Mouse (Mus musculus): ENCODE measurements around the gene Prickle2. TPM values are rescaled to one million over a fixed set of nuclear protein-coding genes. Genes with fewer than 3 reads are reported as not detected.
A peak's percentile ranks its signal among the peaks of the same experiment; 100 is the strongest.

Prickle2 gene
- polyA plus RNA-seq, 1 experiment from 2014 or later: 13.9 TPM

- Histone ChIP-seq H3K9me3 (replicated peaks) (no peaks in the 10 kb centered on the region), H3K4me2 (replicated peaks) (no peak overlapping the region), H3K9ac (no peak overlapping the region), H3K36me3 (no peaks in the 10 kb centered on the region; the same call in 1 of the 2 replicates), H3K27ac (no peak overlapping the region), H3K4me1 (no peaks in the 10 kb centered on the region), H3K4me3 (no peak overlapping the region), H3K27me3 (no peaks in the 10 kb centered on the region)
- 67% methylated on average over 4 of the region's 4 CpGs for WGBS
- no peak for ATAC-seq (ENCODE audit: low FRiP score)
These were observed 136.7 kb downstream of the Prickle2 start for GRCm38 (mm10) chr6:92569283-92569682.

GRCm38 (mm10) chr6:92559261-92559660 lies 146.7 kb downstream of the Prickle2 start:
- Histone ChIP-seq H3K27ac (no peak overlapping the region), H3K4me2 (replicated peaks) (no peak overlapping the region), H3K4me1 (no peaks in the 10 kb centered on the region), H3K27me3 (no peaks in the 10 kb centered on the region), H3K4me3 (no peak overlapping the region), H3K36me3 (no peaks in the 10 kb centered on the region), H3K9me3 (replicated peaks) (no peaks in the 10 kb centered on the region), H3K9ac (no peak overlapping the region)
- no peak for ATAC-seq (ENCODE audit: low FRiP score)
- 87% methylated on average over 1 of the region's 1 CpGs for WGBS

- Histone ChIP-seq H3K27ac (no peak overlapping the region), H3K4me1 (no peaks in the 10 kb centered on the region), H3K4me3 (no peak overlapping the region), H3K4me2 (replicated peaks) (no peak overlapping the region), H3K9ac (no peak overlapping the region), H3K36me3 (no peaks in the 10 kb centered on the region), H3K27me3 (no peaks in the 10 kb centered on the region), H3K9me3 (replicated peaks) (no peaks in the 10 kb centered on the region)
- WGBS: 63% methylated on average over 2 of the region's 2 CpGs
- no peak for ATAC-seq (ENCODE audit: low FRiP score)
These were observed 150.3 kb downstream of the Prickle2 start for GRCm38 (mm10) chr6:92555675-92556074.

- no peak overlapping the region for H3K4me2 ChIP-seq (replicated peaks)
- H3K9ac ChIP-seq: no peak overlapping the region
- no peak for ATAC-seq (ENCODE audit: low FRiP score)
- no peak overlapping the region for H3K4me3 ChIP-seq
- no peaks in the 10 kb centered on the region for H3K27me3 ChIP-seq
- WGBS: 91% methylated on average over 4 of the region's 4 CpGs
- H3K36me3 ChIP-seq: no peaks in the 10 kb centered on the region
- no peaks in the 10 kb centered on the region for H3K9me3 ChIP-seq (replicated peaks)
- H3K4me1 ChIP-seq: no peaks in the 10 kb centered on the region
- no peak overlapping the region for H3K27ac ChIP-seq
These were observed 152.9 kb downstream of the Prickle2 start for GRCm38 (mm10) chr6:92553086-92553485.

GRCm38 (mm10) chr6:92549246-92549645 lies 156.7 kb downstream of the Prickle2 start:
- H3K4me3 ChIP-seq: no peak overlapping the region
- WGBS: 79% methylated on average over 8 of the region's 8 CpGs
- H3K27ac ChIP-seq: no peak overlapping the region
- H3K27me3 ChIP-seq: no peaks in the 10 kb centered on the region
- no peaks in the 10 kb centered on the region for H3K36me3 ChIP-seq
- H3K9ac ChIP-seq: no peak overlapping the region
- no peaks in the 10 kb centered on the region for H3K9me3 ChIP-seq (replicated peaks)
- H3K4me2 ChIP-seq (replicated peaks): no peak overlapping the region
- no peaks in the 10 kb centered on the region for H3K4me1 ChIP-seq
- ATAC-seq (ENCODE audit: low FRiP score): no peak

DNA sequence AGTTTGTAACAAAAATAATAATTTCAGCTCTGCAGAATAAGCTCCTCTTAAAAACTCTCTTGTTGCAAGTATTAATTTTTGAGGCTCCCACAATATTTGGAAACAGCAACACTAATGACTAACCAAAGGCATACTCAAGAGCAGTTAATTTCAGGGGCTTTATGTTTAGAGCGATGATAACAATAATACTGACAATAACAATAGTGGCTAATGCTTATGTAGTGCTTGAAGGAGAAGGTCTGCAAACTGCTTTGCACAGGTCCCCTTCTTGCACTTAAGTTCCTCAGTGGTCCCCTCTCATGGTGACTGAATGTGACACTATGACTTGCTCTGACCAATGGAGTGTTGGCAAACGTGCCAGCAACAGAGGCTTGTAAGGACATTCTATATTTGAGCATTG lies 160.8 kb downstream of the Prickle2 start:
- H3K9ac ChIP-seq: no peak overlapping the region
- ATAC-seq (ENCODE audit: low FRiP score): no peak
- WGBS: 91% methylated on average over 2 of the region's 2 CpGs
- H3K27ac ChIP-seq: no peak overlapping the region
- H3K4me2 ChIP-seq (replicated peaks): no peak overlapping the region
- peaks cover 2% of the 10 kb centered on the region; the same call in 1 of the 2 replicates for H3K4me1 ChIP-seq
- no peaks in the 10 kb centered on the region for H3K36me3 ChIP-seq
- H3K9me3 ChIP-seq (replicated peaks): no peaks in the 10 kb centered on the region
- H3K27me3 ChIP-seq: no peaks in the 10 kb centered on the region
- no peak overlapping the region for H3K4me3 ChIP-seq

DNA sequence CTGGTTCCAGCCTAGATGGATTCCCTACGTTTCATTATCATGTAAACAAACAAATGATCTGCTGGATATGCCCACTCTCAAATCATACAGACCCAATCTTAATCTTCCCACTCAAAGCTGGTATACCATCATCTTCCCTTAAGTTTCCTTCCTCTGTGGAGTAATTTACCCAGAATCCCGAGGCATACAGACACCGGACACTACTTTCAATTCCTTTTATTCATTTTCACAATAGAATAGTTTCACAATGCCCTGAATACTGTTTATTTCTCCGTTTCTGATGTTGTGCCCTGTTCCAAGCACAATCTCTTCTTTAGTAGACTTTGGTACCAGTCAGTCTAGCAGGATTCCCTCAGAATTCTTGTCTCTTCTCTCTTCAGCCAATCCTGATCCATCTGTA lies 162.1 kb downstream of the Prickle2 start:
- H3K9ac ChIP-seq: no peak overlapping the region
- H3K27ac ChIP-seq: no peak overlapping the region
- peaks cover 7% of the 10 kb centered on the region; the same call in 1 of the 2 replicates for H3K4me1 ChIP-seq
- no peak overlapping the region for H3K4me3 ChIP-seq
- no peaks in the 10 kb centered on the region for H3K9me3 ChIP-seq (replicated peaks)
- 81% methylated on average over 4 of the region's 4 CpGs for WGBS
- no peak overlapping the region for H3K4me2 ChIP-seq (replicated peaks)
- no peaks in the 10 kb centered on the region for H3K27me3 ChIP-seq
- no peak for ATAC-seq (ENCODE audit: low FRiP score)
- no peaks in the 10 kb centered on the region for H3K36me3 ChIP-seq

DNA sequence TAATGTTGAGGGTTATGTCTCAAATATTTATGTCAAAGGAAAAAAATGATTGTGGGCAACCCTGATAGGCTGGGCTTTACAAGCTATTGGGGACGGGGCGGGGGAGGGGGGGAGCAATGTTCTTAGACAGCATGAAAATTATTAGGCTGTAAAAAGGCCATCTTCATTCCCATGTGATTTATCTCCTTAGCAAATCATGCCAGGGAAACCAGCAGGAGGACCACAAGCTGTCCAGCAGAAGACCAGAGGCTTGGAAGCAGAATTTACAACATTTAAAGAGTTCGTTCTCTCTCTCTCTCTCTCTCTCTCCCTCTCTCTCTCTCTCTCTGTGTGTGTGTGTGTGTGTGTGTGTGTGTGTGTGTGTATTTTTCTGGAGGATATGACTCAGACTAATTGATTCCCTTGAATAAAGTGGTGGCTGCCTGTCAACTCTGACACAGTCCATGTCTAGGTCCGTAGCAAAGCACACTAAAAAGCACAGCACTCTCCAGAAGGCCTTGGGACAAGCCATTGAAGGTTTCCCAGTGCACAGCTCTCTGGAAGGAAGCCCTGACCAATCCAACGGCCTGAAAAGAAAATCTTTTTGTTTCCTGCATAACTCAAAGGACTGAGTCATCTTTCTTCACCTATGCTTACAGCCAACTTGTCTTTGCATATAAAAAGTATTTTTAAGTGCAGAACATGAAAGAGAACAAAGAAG lies 163.4 kb downstream of the Prickle2 start:
- no peak overlapping the region for H3K9ac ChIP-seq
- no peaks in the 10 kb centered on the region for H3K36me3 ChIP-seq
- H3K4me2 ChIP-seq (replicated peaks): no peak overlapping the region
- H3K4me3 ChIP-seq: no peak overlapping the region
- no peak for ATAC-seq (ENCODE audit: low FRiP score)
- H3K27me3 ChIP-seq: no peaks in the 10 kb centered on the region
- no peak overlapping the region for H3K27ac ChIP-seq
- no peaks in the 10 kb centered on the region for H3K9me3 ChIP-seq (replicated peaks)
- WGBS: 78% methylated on average over 5 of the region's 5 CpGs
- H3K4me1 ChIP-seq: peaks cover 7% of the 10 kb centered on the region; the same call in 1 of the 2 replicates

DNA sequence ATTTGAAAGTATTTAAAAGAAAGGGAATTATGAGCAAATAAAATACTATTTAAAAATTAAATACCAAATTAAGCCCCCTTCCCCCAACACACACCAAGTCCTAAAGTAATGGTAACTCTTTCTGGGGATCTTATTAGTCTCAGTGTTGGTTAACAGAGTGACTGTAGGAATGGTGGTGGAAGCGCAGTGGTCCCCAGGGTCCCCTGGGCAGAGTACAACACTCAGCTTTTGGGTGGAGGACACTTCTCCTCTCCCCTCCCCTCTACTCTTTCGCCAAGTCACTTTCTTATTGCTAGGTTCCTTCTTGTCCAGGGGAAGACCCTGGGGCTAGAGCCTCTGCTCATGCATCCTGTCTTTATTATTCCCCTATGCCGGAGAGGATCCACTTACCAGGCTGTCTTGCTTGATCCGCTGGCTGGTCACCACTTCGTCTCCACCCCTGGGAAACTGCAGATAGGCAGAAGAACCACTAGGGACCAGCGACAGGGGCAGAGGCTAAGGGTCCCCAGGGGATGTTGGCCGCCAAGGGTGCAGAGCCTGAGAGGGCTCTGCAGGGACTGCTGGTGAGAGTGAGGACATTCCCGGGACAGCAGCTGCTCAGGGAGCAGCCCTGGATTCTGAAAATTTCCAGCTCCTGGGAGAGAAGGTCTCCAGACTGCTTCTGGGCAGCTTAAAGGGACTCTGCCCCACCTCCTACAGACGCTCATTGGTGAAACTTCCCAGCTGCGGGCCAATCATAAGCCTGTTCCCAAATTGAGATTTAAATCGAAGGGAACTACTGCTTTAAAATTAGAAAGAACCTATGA lies 171.5 kb downstream of the Prickle2 start:
- Histone ChIP-seq H3K9ac (peak overlapping the region; percentile 28; the same call in 1 of the 2 replicates), H3K27me3 (no peaks in the 10 kb centered on the region), H3K4me3 (peak overlapping the region; percentile 26), H3K27ac (no peak overlapping the region), H3K4me2 (replicated peaks) (peak overlapping the region; percentile 50), H3K9me3 (replicated peaks) (no peaks in the 10 kb centered on the region), H3K36me3 (no peaks in the 10 kb centered on the region), H3K4me1 (peaks cover 12% of the 10 kb centered on the region)
- 13% methylated on average over 11 of the region's 11 CpGs for WGBS
- peak; percentile 50 for ATAC-seq (ENCODE audit: low FRiP score)

DNA sequence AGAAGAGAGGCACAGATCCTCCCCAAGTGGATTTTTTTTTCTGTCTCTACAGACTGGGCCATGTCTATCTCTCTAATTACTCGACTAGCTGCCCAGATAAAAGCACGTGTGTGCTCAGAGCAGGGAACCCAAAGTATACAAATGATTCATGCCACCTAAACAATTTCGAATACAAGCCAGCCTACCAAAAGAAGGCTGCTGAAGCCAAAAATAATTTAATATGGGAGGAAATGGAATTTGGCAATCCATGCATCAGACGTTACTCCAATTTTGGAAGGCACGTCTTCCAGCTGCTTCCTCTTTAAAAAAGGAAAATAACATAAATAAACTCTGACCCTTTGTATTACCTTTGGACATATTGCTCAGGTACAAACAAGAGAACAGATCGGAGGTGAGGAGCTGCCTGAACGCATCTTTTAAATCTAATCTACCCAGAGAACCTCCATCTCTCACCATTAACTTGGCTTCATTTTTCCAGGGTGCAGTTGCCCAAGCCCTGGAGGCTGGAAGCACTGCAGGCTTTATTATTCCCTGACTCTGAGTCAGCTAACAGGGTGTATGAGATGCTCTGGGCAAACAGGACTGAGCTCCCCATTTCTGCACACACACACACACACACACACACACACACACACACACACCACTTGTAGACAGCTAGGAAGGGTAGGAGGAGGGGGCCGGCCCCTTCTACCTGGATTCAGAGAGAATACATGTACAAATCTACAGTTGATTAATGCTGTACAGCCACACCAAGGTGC lies 172.5 kb downstream of the Prickle2 start:
- H3K4me1 ChIP-seq: peaks cover 12% of the 10 kb centered on the region
- H3K4me2 ChIP-seq (replicated peaks): no peak overlapping the region
- no peak overlapping the region for H3K9ac ChIP-seq
- ATAC-seq (ENCODE audit: low FRiP score): no peak
- H3K4me3 ChIP-seq: no peak overlapping the region
- no peak overlapping the region for H3K27ac ChIP-seq
- no peaks in the 10 kb centered on the region for H3K36me3 ChIP-seq
- no peaks in the 10 kb centered on the region for H3K9me3 ChIP-seq (replicated peaks)
- H3K27me3 ChIP-seq: no peaks in the 10 kb centered on the region
- 83% methylated on average over 8 of the region's 8 CpGs for WGBS

DNA sequence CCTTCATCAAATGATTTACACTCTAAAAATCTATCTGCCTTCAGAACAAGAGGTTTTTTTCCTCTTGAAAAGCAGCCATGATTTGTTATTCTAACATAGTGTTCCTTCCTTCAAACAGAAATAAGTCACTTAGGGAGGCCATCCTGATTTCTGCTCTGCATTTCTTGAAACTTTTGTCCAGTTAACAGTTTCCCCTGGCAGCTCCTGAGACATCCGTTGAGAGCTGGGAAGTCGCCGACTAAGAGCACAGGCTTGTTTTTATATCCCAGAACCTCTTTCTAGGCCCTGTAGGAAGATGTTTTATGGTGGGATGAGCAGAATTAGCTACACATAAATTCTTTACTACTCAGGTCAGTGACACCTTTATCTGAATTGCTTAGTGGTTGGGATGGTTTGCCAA lies 173.1 kb downstream of the Prickle2 start:
- Histone ChIP-seq H3K27ac (no peak overlapping the region), H3K4me2 (replicated peaks) (no peak overlapping the region), H3K27me3 (no peaks in the 10 kb centered on the region), H3K4me3 (no peak overlapping the region), H3K4me1 (peaks cover 12% of the 10 kb centered on the region), H3K9me3 (replicated peaks) (no peaks in the 10 kb centered on the region), H3K36me3 (no peaks in the 10 kb centered on the region), H3K9ac (no peak overlapping the region)
- no peak for ATAC-seq (ENCODE audit: low FRiP score)
- 78% methylated on average over 3 of the region's 3 CpGs for WGBS

- Histone ChIP-seq H3K9me3 (replicated peaks) (no peaks in the 10 kb centered on the region), H3K27me3 (no peaks in the 10 kb centered on the region), H3K4me3 (no peak overlapping the region), H3K4me1 (peaks cover 12% of the 10 kb centered on the region), H3K9ac (no peak overlapping the region), H3K36me3 (no peaks in the 10 kb centered on the region), H3K27ac (no peak overlapping the region), H3K4me2 (replicated peaks) (no peak overlapping the region)
- ATAC-seq (ENCODE audit: low FRiP score): no peak
- 68% methylated on average over 6 of the region's 6 CpGs for WGBS
These were observed 173.6 kb downstream of the Prickle2 start for GRCm38 (mm10) chr6:92532331-92532730.

All from hindbrain, embryonic 12.5 days (tissue).